8 mouse cellular contexts compared by ENCODE assay signal in the genomic region with DNA sequence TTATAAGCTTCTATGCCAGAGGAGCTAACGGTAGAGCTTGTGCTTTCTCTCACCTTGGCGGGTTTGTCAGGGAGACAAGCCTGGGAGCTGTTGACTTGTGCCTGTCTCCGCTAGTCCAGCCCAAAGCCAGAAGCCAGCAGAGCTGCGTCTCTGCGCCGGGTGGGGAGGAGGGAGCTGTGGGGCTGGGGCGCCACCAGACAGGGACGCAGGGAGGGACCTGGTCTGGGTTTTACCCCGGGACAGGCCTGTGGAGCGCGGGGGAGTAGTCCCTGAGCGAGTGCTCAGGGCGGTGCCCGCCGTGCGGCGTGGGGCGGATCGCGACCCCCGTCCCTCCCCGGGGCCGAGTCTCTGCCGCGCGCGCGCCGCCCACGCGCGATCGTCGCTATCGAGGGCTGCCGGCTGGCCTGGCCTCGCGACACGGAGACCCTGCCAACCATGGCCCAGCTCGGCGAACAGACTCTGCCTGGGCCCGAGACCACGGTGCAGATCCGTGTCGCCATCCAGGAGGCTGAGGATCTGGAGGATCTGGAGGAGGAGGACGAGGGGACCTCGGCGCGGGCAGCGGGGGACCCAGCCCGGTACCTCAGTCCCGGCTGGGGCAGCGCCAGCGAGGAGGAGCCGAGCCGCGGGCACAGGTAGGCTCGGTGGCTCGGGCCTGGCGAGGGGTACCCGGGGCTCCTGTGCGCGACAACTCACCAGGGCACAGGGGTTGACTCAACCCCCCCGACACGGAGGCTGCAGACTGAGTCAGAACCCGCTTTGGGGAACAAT. TPM values are rescaled to one million over a fixed set of nuclear protein-coding genes. Genes with fewer than 3 reads are reported as not detected.
DNase-seq lines count a peak whose midpoint lies in the region; ATAC-seq and TF ChIP-seq lines count a peak whose summit lies in the region.

Gene Larp6, plus strand, starts transcription at position 219 of the 771 bp plus-strand sequence.

- H3K27ac ChIP-seq in embryonic facial prominence, embryonic 15.5 days (replicated peaks) = no peak within 1 kb of the TSS
- H3K27ac ChIP-seq in heart, embryonic 12.5 days (ENCODE audit: poor library complexity, severe bottlenecking) = no peak within 1 kb of the TSS
- H3K27ac ChIP-seq in liver, postnatal 0 days (ENCODE audit: low read depth) = no peak within 1 kb of the TSS

- H3K9ac ChIP-seq in embryonic facial prominence, embryonic 15.5 days = peak within 1 kb of the TSS; percentile 67
- H3K9ac ChIP-seq in heart, embryonic 12.5 days = peak within 1 kb of the TSS; percentile 74
- 0 out of 2 replicates have a peak within 1 kb of the TSS, but pooled peaks have one; percentile 17 for H3K9ac ChIP-seq in liver, postnatal 0 days (replicated peaks)

- peak; percentile 48 for DNase-seq in adrenal gland, postnatal 25 days
- DNase-seq in kidney, postnatal 4 days = peak; percentile 68 to 76
- no peak for DNase-seq in liver, postnatal 0 days
- peak; percentile 62 for DNase-seq in retina, embryonic 14.5 days (ENCODE audit: low spot score)
- DNase-seq in thymus, adult 18-20 months = no peak

- TF ChIP-seq CTCF in E14TG2a.4 (conservative IDR thresholded peaks at IDR 0.05; ENCODE audit: low read length) = no peak
- no peak for TF ChIP-seq CTCF in liver, postnatal 0 days (IDR thresholded peaks at IDR 0.05; ENCODE audit: low read depth)

- no peaks in the 10 kb centered on the region for H3K9me3 ChIP-seq in E14TG2a.4 (ENCODE audit: low read length)
- no peaks in the 10 kb centered on the region for H3K9me3 ChIP-seq in embryonic facial prominence, embryonic 15.5 days (replicated peaks)
- H3K9me3 ChIP-seq in heart, embryonic 12.5 days (replicated peaks) = no peaks in the 10 kb centered on the region
- no peaks in the 10 kb centered on the region for H3K9me3 ChIP-seq in liver, postnatal 0 days (ENCODE audit: low read length)

- H3K27me3 ChIP-seq in E14TG2a.4 (ENCODE audit: insufficient read depth, low read length) = peaks cover 39% of the 10 kb centered on the region
- no peaks in the 10 kb centered on the region for H3K27me3 ChIP-seq in embryonic facial prominence, embryonic 15.5 days
- peaks cover 17% of the 10 kb centered on the region for H3K27me3 ChIP-seq in heart, embryonic 12.5 days (replicated peaks)
- peaks cover 16% of the 10 kb centered on the region for H3K27me3 ChIP-seq in liver, postnatal 0 days (ENCODE audit: insufficient read depth, low read length)

- WGBS in embryonic facial prominence, embryonic 15.5 days = under 1% methylated on average over 66 of the region's 66 CpGs
- WGBS in heart, embryonic 12.5 days = 3% methylated on average over 62 of the region's 66 CpGs
- WGBS in liver, postnatal 0 days (ENCODE audit: insufficient replicate concordance) = 3% methylated on average over 45 of the region's 66 CpGs

- H3K36me3 ChIP-seq in E14TG2a.4 (ENCODE audit: insufficient read depth, low read length) = no peaks in the 10 kb centered on the region
- H3K36me3 ChIP-seq in embryonic facial prominence, embryonic 15.5 days = no peaks in the 10 kb centered on the region
- H3K36me3 ChIP-seq in heart, embryonic 12.5 days = no peaks in the 10 kb centered on the region
- H3K36me3 ChIP-seq in liver, postnatal 0 days (replicated peaks; ENCODE audit: insufficient read depth, low read length) = no peaks in the 10 kb centered on the region

- peak within 1 kb of the TSS; percentile 82 for H3K4me3 ChIP-seq in E14TG2a.4 (replicated peaks; ENCODE audit: low read length)
- peak within 1 kb of the TSS; percentile 65 for H3K4me3 ChIP-seq in embryonic facial prominence, embryonic 15.5 days (replicated peaks)
- peak within 1 kb of the TSS; percentile 62 for H3K4me3 ChIP-seq in heart, embryonic 12.5 days
- H3K4me3 ChIP-seq in liver, postnatal 0 days (ENCODE audit: low read depth, low read length) = peak within 1 kb of the TSS; percentile 44

- peak within 1 kb of the TSS; percentile 97 for H3K4me2 ChIP-seq in embryonic facial prominence, embryonic 15.5 days (replicated peaks)
- peak within 1 kb of the TSS; percentile 97 for H3K4me2 ChIP-seq in heart, embryonic 12.5 days
- peak within 1 kb of the TSS; percentile 68 for H3K4me2 ChIP-seq in liver, postnatal 0 days (ENCODE audit: low read depth, low read length)

- TF ChIP-seq EP300 in liver, postnatal 0 days (IDR thresholded peaks at IDR 0.05; ENCODE audit: low read depth) = no peak

- peaks cover 4% of the 10 kb centered on the region; the same call in 1 of the 2 replicates for H3K4me1 ChIP-seq in E14TG2a.4 (replicated peaks; ENCODE audit: low read depth, low read length)
- 0 out of 2 replicates have a peak, but pooled peaks cover 27% of the 10 kb centered on the region for H3K4me1 ChIP-seq in embryonic facial prominence, embryonic 15.5 days
- 0 out of 2 replicates have a peak, but pooled peaks cover 11% of the 10 kb centered on the region for H3K4me1 ChIP-seq in heart, embryonic 12.5 days (replicated peaks)
- H3K4me1 ChIP-seq in liver, postnatal 0 days (ENCODE audit: insufficient read depth) = no peaks in the 10 kb centered on the region

- ATAC-seq in embryonic facial prominence, embryonic 15.5 days (ENCODE audit: insufficient number of reproducible peaks, low FRiP score, low TSS enrichment, low read depth) = peak; percentile 63
- ATAC-seq in heart, embryonic 12.5 days (ENCODE audit: insufficient number of reproducible peaks, low FRiP score) = peak; percentile 53; the same call in 1 of the 2 replicates
- ATAC-seq in liver, postnatal 0 days = no peak

RNA-seq across cellular contexts. Expression of gene Larp6, which starts in this region (rescaled TPM):
- 1.2 and 2.1 TPM in 2 replicates for total RNA-seq in adrenal gland, postnatal 25 days (2021)
- polyA plus RNA-seq in embryonic facial prominence, embryonic 15.5 days (2015; fragmentation: Nextera tagmentation; extraction: Ambion mirVana) = 5.0 and 5.3 TPM in 2 replicates
- polyA plus RNA-seq in heart, embryonic 12.5 days (2016; fragmentation: Nextera tagmentation; extraction: Ambion mirVana) = 0.83 and 0.87 TPM in 2 replicates
- polyA plus RNA-seq in liver, postnatal 0 days (2015; fragmentation: Nextera tagmentation; extraction: Ambion mirVana) = 0.07 and 0.11 TPM in 2 replicates

Comparison
In these comparisons a context has a peak if more than half of its experiments do, and no peak if none do; other contexts are left out.
1. Peak in ATAC-seq, H3K4me3 ChIP-seq, H3K9ac ChIP-seq and H3K4me2 ChIP-seq in heart, embryonic 12.5 days; RNA of the gene not detected or under 1 TPM.
2. DNase-seq: peak in adrenal gland, postnatal 25 days (single experiment), kidney, postnatal 4 days (2 of 2) and retina, embryonic 14.5 days (single experiment); none in liver, postnatal 0 days (single experiment) and thymus, adult 18-20 months (0 of 2).
3. H3K9ac ChIP-seq: peak in every context shown above with its lines; median percentile 74 in heart, embryonic 12.5 days; 67 in embryonic facial prominence, embryonic 15.5 days; 17 in liver, postnatal 0 days.
4. Peak in every context shown above with its lines, with median percentiles within 50 percentile points of each other: H3K4me3 ChIP-seq and H3K4me2 ChIP-seq.